Mouse (Mus musculus): ENCODE measurements around the gene Pmvk.

DNA sequence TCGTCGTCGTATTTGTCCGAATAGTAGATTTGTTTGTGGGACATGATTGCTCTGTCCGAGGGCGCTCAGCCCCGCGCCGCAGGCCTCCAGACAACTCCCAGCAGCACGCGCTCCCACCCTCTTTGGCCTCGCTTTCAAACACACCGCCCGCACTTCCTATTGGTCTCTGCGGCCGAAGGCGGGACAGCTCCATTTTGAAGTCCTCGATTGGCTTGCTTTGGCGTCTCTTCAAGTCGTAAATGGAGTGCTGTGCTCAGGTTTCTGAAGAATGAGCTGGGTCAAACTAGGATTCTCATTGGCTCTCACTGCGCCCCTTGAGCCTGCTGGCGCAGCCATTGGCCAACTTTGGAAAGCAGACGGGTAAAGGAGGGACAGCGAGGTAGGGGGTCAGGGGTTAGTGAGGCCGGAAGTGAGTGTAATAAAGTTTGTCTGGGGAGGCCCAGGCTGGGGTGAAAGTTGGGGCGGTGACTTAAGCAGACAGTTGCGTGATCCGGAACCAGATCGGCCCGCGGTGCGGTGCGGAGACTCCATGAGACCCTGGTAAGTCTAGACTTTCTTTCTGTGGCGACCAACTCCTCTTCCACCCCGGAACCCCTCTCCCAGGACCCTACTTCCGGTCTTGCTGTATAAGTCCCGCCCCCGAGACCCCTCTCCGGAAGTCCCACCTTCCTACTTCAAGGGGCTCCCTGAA is 36.0 kb upstream of the Pmvk start, which contains the start of the genes Cks1b and Shc1:
- TF ChIP-seq CTCF (IDR thresholded peaks at IDR 0.05; ENCODE audit: extremely low read depth, insufficient read depth, low read length) (no peak), POLR2A (IDR thresholded peaks at IDR 0.05; ENCODE audit: extremely low read depth, insufficient read depth, low read length) (no peak)
